Mouse (Mus musculus) heart, embryonic 14.5 days (tissue): ENCODE results near the gene Mapkbp1. TPM values are rescaled to one million over a fixed set of nuclear protein-coding genes. Genes with fewer than 3 reads are reported as not detected.

Experiments
- ATAC-seq: fragments of 200-750 bp; cut with Nextera tagmentation; 2 replicates; pipeline ENCODE4 v1.8.0; 2017; ENCODE audit warnings: low read depth, moderate TSS enrichment; ENCODE audit not compliant: insufficient number of reproducible peaks, insufficient read depth, low FRiP score
- H3K27ac ChIP-seq, 2 experiments: fragments of 200-500 bp in 1 of 2; fragments of 300-500 bp in 1 of 2; sonication (generic) in 1 of 2; replicated peaks in 1 of 2; 2 replicates each; pipeline ENCODE4 v1.5.1; 2012 to 2014; ENCODE audit warnings: low read depth in 2 of 2, low read length in 2 of 2, control low read depth in 1 of 2, mild to moderate bottlenecking in 1 of 2, mixed read lengths in 1 of 2; ENCODE audit not compliant: control insufficient read depth in 1 of 2, insufficient read depth in 1 of 2
- H3K27me3 ChIP-seq: fragments of 300-500 bp; sonication (generic); 2 replicates; pipeline ENCODE4 v1.6.1; 2014; ENCODE audit warnings: mild to moderate bottlenecking, low read length, control low read depth; ENCODE audit not compliant: control insufficient read depth, insufficient read depth
- H3K36me3 ChIP-seq: fragments of 300-500 bp; sonication (generic); 2 replicates; pipeline ENCODE4 v1.6.1; 2014; ENCODE audit warnings: mild to moderate bottlenecking, control low read depth, low read length, mixed read lengths; ENCODE audit not compliant: control insufficient read depth, insufficient read depth
- H3K4me1 ChIP-seq, 2 experiments: fragments of 200-500 bp in 1 of 2; fragments of 300-500 bp in 1 of 2; sonication (generic) in 1 of 2; 2 replicates each; pipeline ENCODE4 v1.6.1; 2012 to 2014; ENCODE audit warnings: low read length in 2 of 2, control low read depth in 1 of 2, mixed read lengths in 1 of 2; ENCODE audit not compliant: control insufficient read depth in 2 of 2, insufficient read depth in 2 of 2
- H3K4me2 ChIP-seq: fragments of 300-500 bp; sonication (generic); 2 replicates; pipeline ENCODE4 v1.6.1; 2014; ENCODE audit warnings: mild to moderate bottlenecking, low read length
- H3K4me3 ChIP-seq, 2 experiments: fragments of 200-500 bp in 1 of 2; fragments of 300-500 bp in 1 of 2; sonication (generic) in 1 of 2; 2 replicates each; pipeline ENCODE4 v1.5.1; 2012 to 2014; ENCODE audit warnings: low read length in 2 of 2, mild to moderate bottlenecking in 2 of 2, control low read depth in 1 of 2, low read depth in 1 of 2, moderate library complexity in 1 of 2; ENCODE audit not compliant: control insufficient read depth in 1 of 2, insufficient read depth in 1 of 2
- H3K9ac ChIP-seq: fragments of 300-500 bp; sonication (generic); 2 replicates; pipeline ENCODE4 v1.6.1; 2014; ENCODE audit warnings: mild to moderate bottlenecking, low read length
- H3K9me3 ChIP-seq: fragments of 300-500 bp; sonication (generic); 2 replicates; pipeline ENCODE4 v1.6.1; 2016; ENCODE audit warnings: low read length, control low read depth; ENCODE audit not compliant: control insufficient read depth
- WGBS: fragments of 180-500 bp; shearing (Covaris S2); extraction: QIAGEN DNeasy Blood & Tissue Kit; methylation state at CpG from one replicate; pipeline ENCODE4 v1.1.7; 2014; 5-methylcytosine and 5-hydroxymethylcytosine counted together
- polyA plus RNA-seq: library from polyadenylated mRNA; unstranded; fragments of >200 nt; fragmentation: Nextera tagmentation; extraction: Ambion mirVana; gene quantifications from 2 replicates; pipeline ENCODE4 v1.2.1, GENCODE M21; 2014

The Mapkbp1 gene
- polyA plus RNA-seq, 1 experiment from 2014 or later = 2.1 TPM

DNA sequence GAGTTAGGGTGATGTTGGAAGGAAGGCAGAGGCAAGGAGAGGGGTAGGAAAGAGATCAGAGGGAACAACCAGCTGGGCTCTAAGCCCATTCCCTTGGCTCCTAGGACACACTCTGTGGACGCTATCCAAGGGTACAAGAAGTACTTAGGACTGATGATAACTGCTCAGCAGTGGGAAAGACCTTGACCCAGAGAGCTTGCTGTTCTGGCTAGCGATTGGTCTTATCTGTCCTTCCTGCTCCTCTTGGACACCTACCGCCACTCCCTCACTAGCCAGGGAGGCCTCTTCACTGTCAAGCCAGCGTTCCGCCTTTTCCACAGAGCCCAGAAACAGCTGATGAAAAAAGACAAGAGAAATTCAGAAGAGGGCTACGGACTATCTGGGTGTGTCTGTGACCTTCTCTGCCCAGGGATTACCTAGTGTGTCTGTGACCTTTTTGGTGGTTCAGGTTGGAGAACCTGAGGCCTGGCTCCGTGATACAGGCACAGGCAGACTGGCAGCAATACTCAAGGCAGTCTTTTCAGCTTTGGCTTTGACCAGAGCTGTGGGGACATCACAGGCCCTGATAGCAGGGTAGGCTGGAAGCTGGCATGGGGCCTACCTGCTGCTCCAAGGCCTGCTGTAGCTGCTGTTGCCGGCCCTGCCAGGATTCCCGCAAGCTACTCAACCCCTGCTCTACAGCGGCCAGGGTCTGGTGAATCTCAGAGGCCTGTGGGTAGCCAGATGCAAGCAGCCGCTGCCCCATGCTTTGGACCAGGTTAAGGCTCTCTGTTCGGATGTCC is 82.5 kb downstream of the Mapkbp1 start:
- H3K4me1 ChIP-seq = peaks cover 15 to 28% of the 10 kb centered on the region in 2 experiments
- 60% methylated on average over 12 of the region's 12 CpGs for WGBS
- H3K9ac ChIP-seq = peak overlapping the region; percentile 1; the same call in 1 of the 2 replicates
- peak overlapping the region; percentile 31 to 67; a peak in 3 of 4 replicates for H3K27ac ChIP-seq
- no peak for ATAC-seq
- H3K36me3 ChIP-seq = no peaks in the 10 kb centered on the region
- no peak overlapping the region for H3K4me2 ChIP-seq
- no peaks in the 10 kb centered on the region for H3K27me3 ChIP-seq
- H3K9me3 ChIP-seq = no peaks in the 10 kb centered on the region
- H3K4me3 ChIP-seq = no peak overlapping the region

DNA sequence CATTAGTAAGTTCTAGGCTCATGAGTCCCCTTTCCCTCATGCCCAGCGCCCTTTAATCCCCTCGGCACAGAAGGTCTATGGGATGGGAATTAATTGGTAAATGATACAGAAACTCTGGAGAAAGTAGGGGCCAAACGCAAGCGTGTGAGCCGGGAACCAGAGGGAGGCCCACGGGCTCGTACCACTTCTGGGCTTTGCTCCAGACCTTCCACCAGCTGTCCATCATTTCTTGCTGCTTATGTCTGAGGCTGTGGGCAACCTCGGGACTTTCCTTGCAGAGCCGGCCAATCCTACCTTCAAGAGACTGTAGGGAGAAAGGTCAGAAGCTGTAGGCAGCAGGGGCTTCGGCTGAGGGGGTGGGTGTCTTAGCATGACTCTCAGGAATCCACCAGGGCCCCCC is 83.4 kb downstream of the Mapkbp1 start:
- WGBS = 82% methylated on average over 10 of the region's 10 CpGs
- no peak for ATAC-seq
- peaks cover 15 to 28% of the 10 kb centered on the region in 2 experiments for H3K4me1 ChIP-seq
- H3K27me3 ChIP-seq = no peaks in the 10 kb centered on the region
- H3K27ac ChIP-seq = no peak overlapping the region
- H3K4me2 ChIP-seq = no peak overlapping the region
- H3K9ac ChIP-seq = 0 out of 2 replicates have a peak overlapping the region, but pooled peaks have one; percentile 1
- no peaks in the 10 kb centered on the region for H3K9me3 ChIP-seq
- no peak overlapping the region for H3K4me3 ChIP-seq
- no peaks in the 10 kb centered on the region for H3K36me3 ChIP-seq

DNA sequence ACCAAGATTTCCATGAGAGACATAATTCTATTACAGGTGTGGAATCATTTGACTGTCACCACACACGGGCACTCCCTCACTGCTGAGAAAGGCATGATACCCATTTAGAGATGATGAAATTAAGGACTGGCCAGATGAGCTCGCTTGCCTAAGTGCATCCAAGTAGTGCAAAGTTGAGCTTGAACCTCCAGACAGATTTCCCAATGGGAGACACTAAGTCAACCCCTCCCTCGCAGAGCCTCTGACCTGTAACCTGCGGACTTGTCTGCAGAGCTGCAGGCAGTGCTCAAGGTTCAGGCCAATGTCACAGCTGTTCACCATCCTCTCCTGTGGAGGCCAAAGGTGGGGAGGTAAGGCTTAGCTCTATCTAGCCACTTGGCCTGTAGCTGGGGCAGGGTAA is 86.3 kb downstream of the Mapkbp1 start:
- WGBS = 83% methylated on average over 4 of the region's 4 CpGs
- H3K36me3 ChIP-seq = no peaks in the 10 kb centered on the region

DNA sequence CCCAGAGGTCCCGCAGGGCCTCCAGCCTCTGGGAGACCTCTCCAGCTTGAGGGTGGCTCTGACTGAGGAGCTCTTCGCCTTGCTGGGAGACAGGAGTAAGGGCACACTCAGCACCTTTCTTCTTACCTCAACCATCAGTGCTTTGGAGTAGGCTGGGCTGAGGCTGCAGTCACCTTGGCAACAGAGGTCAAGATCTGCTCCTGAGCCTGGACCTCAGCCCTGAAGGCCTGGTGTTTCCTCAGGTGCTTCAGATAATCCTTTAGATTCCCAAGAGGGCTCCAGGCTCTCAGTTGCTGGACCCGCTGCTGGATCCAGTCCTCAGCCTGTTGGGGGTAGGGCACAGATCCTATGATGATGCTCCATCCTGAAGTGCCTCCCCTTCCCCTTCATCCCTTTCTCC is 87.0 kb downstream of the Mapkbp1 start:
- 72% methylated on average over 3 of the region's 3 CpGs for WGBS
- no peak for ATAC-seq
- H3K9ac ChIP-seq = no peak overlapping the region
- no peak overlapping the region for H3K27ac ChIP-seq
- no peak overlapping the region for H3K4me3 ChIP-seq
- H3K36me3 ChIP-seq = no peaks in the 10 kb centered on the region
- H3K4me2 ChIP-seq = no peak overlapping the region
- H3K4me1 ChIP-seq = peaks cover 15 to 22% of the 10 kb centered on the region in 2 experiments
- no peaks in the 10 kb centered on the region for H3K9me3 ChIP-seq
- H3K27me3 ChIP-seq = no peaks in the 10 kb centered on the region

More for the DNA sequence above, 86.3 kb downstream of the Mapkbp1 start:
- H3K4me3 ChIP-seq = no peak overlapping the region
- H3K9ac ChIP-seq = no peak overlapping the region
- H3K4me1 ChIP-seq = peaks cover 15 to 28% of the 10 kb centered on the region in 2 experiments
- H3K9me3 ChIP-seq = no peaks in the 10 kb centered on the region
- H3K27ac ChIP-seq = no peak overlapping the region
- H3K4me2 ChIP-seq = no peak overlapping the region
- H3K27me3 ChIP-seq = no peaks in the 10 kb centered on the region
- no peak for ATAC-seq

DNA sequence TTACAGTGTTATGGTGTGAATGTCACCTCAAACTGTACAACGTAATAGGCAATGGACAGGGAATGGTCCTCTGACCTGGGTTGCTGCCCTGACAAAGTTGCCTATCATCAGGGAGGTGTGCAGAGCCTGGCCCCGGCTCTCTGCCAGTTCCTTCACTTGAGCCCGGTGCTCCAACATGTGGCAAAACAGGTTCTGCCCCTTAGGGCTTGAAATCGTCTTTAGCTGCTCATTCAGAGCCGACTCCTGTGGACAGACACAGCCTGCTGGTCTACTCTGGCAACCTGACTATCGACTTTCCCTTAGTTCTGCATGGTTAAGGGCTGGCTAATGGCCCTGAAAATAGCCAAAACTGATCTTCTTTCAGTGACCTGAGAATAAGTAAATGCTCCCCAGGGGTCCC is 87.7 kb downstream of the Mapkbp1 start:
- no peak overlapping the region for H3K9ac ChIP-seq
- no peak overlapping the region for H3K4me3 ChIP-seq
- H3K4me1 ChIP-seq = peaks cover 10 to 15% of the 10 kb centered on the region in 2 experiments; a peak in 3 of 4 replicates
- H3K4me2 ChIP-seq = no peak overlapping the region
- H3K27ac ChIP-seq = no peak overlapping the region
- ATAC-seq = no peak
- H3K36me3 ChIP-seq = no peaks in the 10 kb centered on the region
- no peaks in the 10 kb centered on the region for H3K9me3 ChIP-seq
- H3K27me3 ChIP-seq = no peaks in the 10 kb centered on the region
- 71% methylated on average over 6 of the region's 6 CpGs for WGBS

DNA sequence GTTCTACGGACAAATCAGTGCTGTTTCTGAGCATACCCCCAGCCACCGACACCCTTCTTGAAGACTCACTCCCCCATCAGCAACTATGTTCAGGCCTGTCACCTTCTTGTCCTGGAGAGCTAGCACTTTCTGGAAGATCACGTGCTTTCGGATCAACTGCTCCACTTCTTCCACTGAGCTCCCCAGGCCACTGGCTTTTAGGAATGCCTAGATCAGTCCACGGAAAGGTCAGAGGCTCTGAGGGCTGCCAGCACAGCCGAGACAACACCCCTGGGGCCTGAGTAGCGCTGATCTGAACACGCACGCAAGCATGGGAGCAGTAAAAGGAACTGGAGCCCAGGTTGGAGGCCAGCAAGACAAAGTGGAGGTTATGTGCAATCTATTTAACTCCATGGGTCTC is 88.2 kb downstream of the Mapkbp1 start:
- ATAC-seq = no peak
- peaks cover 6 to 10% of the 10 kb centered on the region in 2 experiments; a peak in 3 of 4 replicates for H3K4me1 ChIP-seq
- H3K9ac ChIP-seq = no peak overlapping the region
- 74% methylated on average over 9 of the region's 9 CpGs for WGBS
- no peaks in the 10 kb centered on the region for H3K9me3 ChIP-seq
- no peak overlapping the region for H3K4me2 ChIP-seq
- no peak overlapping the region for H3K4me3 ChIP-seq
- no peak overlapping the region for H3K27ac ChIP-seq
- no peaks in the 10 kb centered on the region for H3K27me3 ChIP-seq
- H3K36me3 ChIP-seq = no peaks in the 10 kb centered on the region

GRCm38 (mm10) chr2:120062248-120062647 is 89.7 kb downstream of the Mapkbp1 start:
- H3K4me1 ChIP-seq = no peaks in the 10 kb centered on the region
- H3K4me3 ChIP-seq = no peak overlapping the region
- H3K9ac ChIP-seq = no peak overlapping the region
- no peaks in the 10 kb centered on the region for H3K9me3 ChIP-seq
- no peaks in the 10 kb centered on the region for H3K36me3 ChIP-seq
- H3K4me2 ChIP-seq = no peak overlapping the region
- WGBS = 95% methylated on average over 8 of the region's 8 CpGs
- no peak overlapping the region for H3K27ac ChIP-seq
- ATAC-seq = no peak
- H3K27me3 ChIP-seq = no peaks in the 10 kb centered on the region

DNA sequence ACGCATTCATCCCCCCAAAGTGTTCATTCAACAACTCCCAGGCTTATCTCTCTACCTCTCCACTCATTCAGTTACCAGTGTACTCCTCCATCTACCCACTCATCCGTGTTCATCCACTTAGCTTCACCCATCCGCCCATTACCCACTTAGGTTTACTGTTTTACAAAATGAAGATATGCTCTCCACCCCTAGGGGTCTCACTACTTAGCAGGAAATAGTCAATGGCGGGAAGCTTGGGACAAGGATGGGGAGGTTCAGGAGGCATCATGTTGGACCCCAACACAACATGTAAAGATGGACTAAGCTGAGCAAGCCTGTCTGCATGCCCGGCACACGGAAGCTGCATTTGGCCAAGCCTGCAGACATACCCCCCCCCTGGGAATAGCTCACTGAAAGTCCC is 92.1 kb downstream of the Mapkbp1 start:
- Histone ChIP-seq H3K4me2 (no peak overlapping the region), H3K27ac (no peak overlapping the region), H3K4me3 (no peak overlapping the region), H3K36me3 (no peaks in the 10 kb centered on the region), H3K4me1 (no peaks in the 10 kb centered on the region), H3K9me3 (no peaks in the 10 kb centered on the region), H3K9ac (no peak overlapping the region), H3K27me3 (no peaks in the 10 kb centered on the region)
- WGBS = 74% methylated on average over 6 of the region's 6 CpGs
- no peak for ATAC-seq
